Comparison of ENCODE assay signal across 8 mouse cellular contexts in genomic region chr4:118265557-118265956, GRCm38 (mm10). TPM values are rescaled to one million over a fixed set of nuclear protein-coding genes. Genes with fewer than 3 reads are reported as not detected.
A peak's percentile ranks its signal among the peaks of the same experiment; 100 is the strongest.
DNase-seq lines count a peak whose midpoint lies in the region; ATAC-seq and TF ChIP-seq lines count a peak whose summit lies in the region.

No protein-coding gene starts in this region.

- no peaks in the 10 kb centered on the region for H3K27me3 ChIP-seq in intestine, embryonic 14.5 days (replicated peaks; ENCODE audit: control insufficient read depth, insufficient read depth, low read length)
- no peaks in the 10 kb centered on the region for H3K27me3 ChIP-seq in intestine, postnatal 0 days (replicated peaks; ENCODE audit: control insufficient read depth, insufficient read depth, low read length)
- H3K27me3 ChIP-seq in forebrain, postnatal 0 days (ENCODE audit: insufficient read depth, low read length): no peaks in the 10 kb centered on the region
- no peaks in the 10 kb centered on the region for H3K27me3 ChIP-seq in midbrain, embryonic 10.5 days (ENCODE audit: low read depth, poor library complexity, severe bottlenecking)

- peaks cover 43% of the 10 kb centered on the region for H3K4me1 ChIP-seq in intestine, embryonic 14.5 days (replicated peaks; ENCODE audit: control insufficient read depth, insufficient read depth, low read length)
- peaks cover 10% of the 10 kb centered on the region for H3K4me1 ChIP-seq in intestine, postnatal 0 days (replicated peaks; ENCODE audit: control insufficient read depth, insufficient read depth, low read length)
- H3K4me1 ChIP-seq in forebrain, postnatal 0 days (ENCODE audit: insufficient read depth): peaks cover 25% of the 10 kb centered on the region
- H3K4me1 ChIP-seq in midbrain, embryonic 10.5 days: peaks cover 79% of the 10 kb centered on the region

- peaks cover 40% of the 10 kb centered on the region for H3K36me3 ChIP-seq in intestine, embryonic 14.5 days (ENCODE audit: control insufficient read depth, insufficient read depth, low read length)
- peaks cover 54% of the 10 kb centered on the region for H3K36me3 ChIP-seq in intestine, postnatal 0 days (ENCODE audit: control insufficient read depth, insufficient read depth)
- H3K36me3 ChIP-seq in forebrain, postnatal 0 days (ENCODE audit: insufficient read depth): peaks cover 33% of the 10 kb centered on the region
- H3K36me3 ChIP-seq in midbrain, embryonic 10.5 days: peaks cover 87% of the 10 kb centered on the region

- 24% methylated on average over 15 of the region's 15 CpGs for WGBS in intestine, embryonic 14.5 days
- 31% methylated on average over 15 of the region's 15 CpGs for WGBS in intestine, postnatal 0 days
- 18% methylated on average over 15 of the region's 15 CpGs for WGBS in forebrain, postnatal 0 days
- 65% methylated on average over 15 of the region's 15 CpGs for WGBS in midbrain, embryonic 10.5 days

- no peak for TF ChIP-seq CTCF in intestine, postnatal 0 days (IDR thresholded peaks at IDR 0.05; ENCODE audit: low read depth)
- no peak for TF ChIP-seq CTCF in forebrain, postnatal 0 days (IDR thresholded peaks at IDR 0.05; ENCODE audit: low read depth)

- H3K4me2 ChIP-seq in intestine, embryonic 14.5 days (ENCODE audit: low read length): 0 out of 2 replicates have a peak overlapping the region, but pooled peaks have one; percentile 8
- no peak overlapping the region for H3K4me2 ChIP-seq in intestine, postnatal 0 days (replicated peaks; ENCODE audit: low read depth)
- peak overlapping the region; percentile 23; the same call in 1 of the 2 replicates for H3K4me2 ChIP-seq in forebrain, postnatal 0 days (ENCODE audit: low read depth)

- no peak overlapping the region for H3K9ac ChIP-seq in intestine, embryonic 14.5 days (ENCODE audit: low read length)
- H3K9ac ChIP-seq in intestine, postnatal 0 days (ENCODE audit: low read depth, low read length): no peak overlapping the region
- H3K9ac ChIP-seq in forebrain, postnatal 0 days: peak overlapping the region; percentile 28; the same call in 1 of the 2 replicates

- DNase-seq in intestine, embryonic 14.5 days (ENCODE audit: low spot score): no peak
- peak; percentile 73 for DNase-seq in adrenal gland, postnatal 10 days
- no peak for DNase-seq in forebrain, postnatal 0 days
- DNase-seq in midbrain, embryonic 10.5 days (ENCODE audit: low spot score): no peak
- DNase-seq in urinary bladder, postnatal 4 days (ENCODE audit: low spot score in 2 of 2): no peak
- no peak for DNase-seq in cerebellum, postnatal 36 days
- DNase-seq in T-cell, adult 2 months (ENCODE audit: low spot score): no peak

- H3K9me3 ChIP-seq in intestine, embryonic 14.5 days (ENCODE audit: control insufficient read depth, low read length): no peaks in the 10 kb centered on the region
- no peaks in the 10 kb centered on the region for H3K9me3 ChIP-seq in intestine, postnatal 0 days (ENCODE audit: control insufficient read depth)
- H3K9me3 ChIP-seq in forebrain, postnatal 0 days (ENCODE audit: low read length): no peaks in the 10 kb centered on the region
- H3K9me3 ChIP-seq in midbrain, embryonic 10.5 days (replicated peaks): 0 out of 2 replicates have a peak, but pooled peaks cover under 1% of the 10 kb centered on the region

- H3K27ac ChIP-seq in intestine, embryonic 14.5 days (ENCODE audit: low read depth): peak overlapping the region; percentile 59
- no peak overlapping the region for H3K27ac ChIP-seq in intestine, postnatal 0 days (ENCODE audit: low read depth, low read length)
- H3K27ac ChIP-seq in forebrain, postnatal 0 days (ENCODE audit: low read depth, low read length): peak overlapping the region; percentile 48
- peak overlapping the region; percentile 78 for H3K27ac ChIP-seq in midbrain, embryonic 10.5 days (replicated peaks)

- no peak overlapping the region for H3K4me3 ChIP-seq in intestine, embryonic 14.5 days (ENCODE audit: low read depth, low read length)
- H3K4me3 ChIP-seq in intestine, postnatal 0 days (ENCODE audit: low read depth, low read length): no peak overlapping the region
- H3K4me3 ChIP-seq in forebrain, postnatal 0 days (ENCODE audit: low read depth, low read length): no peak overlapping the region
- H3K4me3 ChIP-seq in midbrain, embryonic 10.5 days: no peak overlapping the region

- no peak for ATAC-seq in intestine, embryonic 14.5 days (replicated peaks; ENCODE audit: low FRiP score, low TSS enrichment, low read depth)
- no peak for ATAC-seq in intestine, postnatal 0 days
- peak; percentile 36; the same call in 1 of the 2 replicates for ATAC-seq in forebrain, postnatal 0 days

RNA-seq across cellular contexts. Expression of gene Ptprf, which starts 25.6 kb away (rescaled TPM):
- 69.1 and 73.6 TPM in 2 replicates for polyA plus RNA-seq in intestine, embryonic 14.5 days (2014; fragmentation: Nextera tagmentation; extraction: Ambion mirVana)
- polyA plus RNA-seq in intestine, postnatal 0 days (2015; fragmentation: Nextera tagmentation; extraction: Ambion mirVana): 32.8 and 37.9 TPM in 2 replicates
- total RNA-seq in adrenal gland, postnatal 10 days (2021): 10 to 100 TPM; 66.0 to 69.3 TPM
- total RNA-seq in forebrain, postnatal 0 days (2014; rRNA removed): 109 and 120 TPM in 2 replicates
- 30.5 and 45.0 TPM in 2 replicates for polyA plus RNA-seq in forebrain, postnatal 0 days (2015; fragmentation: Nextera tagmentation; extraction: Ambion mirVana)
- polyA plus RNA-seq in midbrain, embryonic 10.5 days (2016; fragmentation: Nextera tagmentation; extraction: Ambion mirVana): 94.4 and 103 TPM in 2 replicates
